Mouse (Mus musculus): Measurements from ENCODE around the gene Smdt1. TPM values are rescaled to one million over a fixed set of nuclear protein-coding genes. Genes with fewer than 3 reads are reported as not detected.

The Smdt1 gene
- total and polyA plus RNA-seq, 2 experiments = 137 to 165 TPM

DNA sequence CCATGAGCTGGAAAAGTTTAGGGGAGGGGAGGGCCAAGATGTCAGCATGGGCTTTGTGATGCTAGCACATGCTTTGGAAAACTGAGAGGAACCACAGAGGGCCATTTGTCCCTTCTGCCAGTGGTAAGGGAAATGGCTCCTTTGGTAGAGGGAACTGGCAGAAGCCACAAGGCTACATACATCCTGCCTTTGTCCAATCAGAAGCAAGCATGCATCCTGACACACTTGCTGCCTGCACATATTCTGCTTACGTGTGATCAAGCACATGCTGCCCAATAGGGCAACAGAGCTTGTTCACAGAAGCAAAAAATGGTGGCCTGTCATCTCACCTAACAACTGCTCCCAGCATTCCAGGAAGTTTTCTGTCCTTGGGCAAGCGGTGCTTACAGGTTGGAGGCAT lies 13.4 kb upstream of the Smdt1 start:
- Histone ChIP-seq H3K79me2 (ENCODE audit: control insufficient read depth, insufficient read depth, low read length) (no peaks in the 10 kb centered on the region), H3K36me3 (ENCODE audit: control insufficient read depth, insufficient read depth, low read length) (peaks cover 4% of the 10 kb centered on the region; the same call in 1 of the 2 replicates), H3K27ac (replicated peaks; ENCODE audit: insufficient read depth, low read depth, low read length) (no peak overlapping the region), H3K9ac (ENCODE audit: low read depth, low read length) (no peak overlapping the region), H3K4me3 (ENCODE audit: insufficient read depth, low read depth, low read length) (no peak overlapping the region), H3K4me1 (ENCODE audit: control insufficient read depth, insufficient read depth, low read length) (no peaks in the 10 kb centered on the region), H3K27me3 (ENCODE audit: control insufficient read depth, insufficient read depth, low read length) (no peaks in the 10 kb centered on the region)
- DNase-seq (ENCODE audit: extremely low read depth, low read depth, low spot score) = no peak
- no peak for TF ChIP-seq POLR2A (IDR thresholded peaks at IDR 0.05; ENCODE audit: extremely low read depth, insufficient read depth, low read length)
- TF ChIP-seq CTCF (IDR thresholded peaks at IDR 0.05; ENCODE audit: low read depth, low read length) = no peak
- WGBS = 85% methylated on average over 2 of the region's 2 CpGs

GRCm38 (mm10) chr15:82335194-82335593 lies 3.6 kb upstream of the Smdt1 start:
- Histone ChIP-seq H3K36me3 (ENCODE audit: control insufficient read depth, insufficient read depth, low read length) (peaks cover 6% of the 10 kb centered on the region; the same call in 1 of the 2 replicates), H3K9ac (ENCODE audit: low read depth, low read length) (no peak overlapping the region), H3K79me2 (ENCODE audit: control insufficient read depth, insufficient read depth, low read length) (no peaks in the 10 kb centered on the region), H3K27me3 (ENCODE audit: control insufficient read depth, insufficient read depth, low read length) (no peaks in the 10 kb centered on the region), H3K27ac (replicated peaks; ENCODE audit: insufficient read depth, low read depth, low read length) (no peak overlapping the region), H3K4me3 (ENCODE audit: insufficient read depth, low read depth, low read length) (no peak overlapping the region), H3K4me1 (ENCODE audit: control insufficient read depth, insufficient read depth, low read length) (peaks cover 4% of the 10 kb centered on the region; the same call in 1 of the 2 replicates)
- DNase-seq (ENCODE audit: extremely low read depth, low read depth, low spot score) = no peak
- TF ChIP-seq POLR2A (IDR thresholded peaks at IDR 0.05; ENCODE audit: extremely low read depth, insufficient read depth, low read length) (no peak), CTCF (IDR thresholded peaks at IDR 0.05; ENCODE audit: low read depth, low read length) (no peak)
- WGBS = 99% methylated on average over 4 of the region's 4 CpGs

DNA sequence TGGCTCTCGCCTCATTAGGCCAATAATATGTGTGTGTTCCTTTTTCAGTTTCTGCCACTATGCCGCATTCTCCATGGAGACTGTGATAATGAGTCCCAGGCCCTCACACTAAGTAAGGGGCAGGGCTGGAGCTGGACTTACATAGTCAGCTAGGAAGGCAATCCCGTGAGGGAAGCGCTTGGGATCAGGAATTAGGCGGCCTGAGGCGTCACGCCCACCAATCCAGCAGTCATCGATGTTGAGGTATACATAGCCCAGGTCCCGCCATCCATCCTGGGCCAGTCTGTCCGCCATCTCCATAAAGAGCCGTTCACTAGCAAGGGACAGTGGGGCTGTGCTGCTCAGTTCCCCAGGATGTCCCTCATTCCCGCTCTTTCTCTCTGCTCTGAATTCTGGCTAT lies 2.1 kb upstream of the Smdt1 start:
- H3K79me2 ChIP-seq (ENCODE audit: control insufficient read depth, insufficient read depth, low read length) = no peaks in the 10 kb centered on the region
- DNase-seq (ENCODE audit: extremely low read depth, low read depth, low spot score) = no peak
- H3K36me3 ChIP-seq (ENCODE audit: control insufficient read depth, insufficient read depth, low read length) = peaks cover 5% of the 10 kb centered on the region; the same call in 1 of the 2 replicates
- no peak overlapping the region for H3K9ac ChIP-seq (ENCODE audit: low read depth, low read length)
- peaks cover 4% of the 10 kb centered on the region; the same call in 1 of the 2 replicates for H3K4me1 ChIP-seq (ENCODE audit: control insufficient read depth, insufficient read depth, low read length)
- no peak for TF ChIP-seq POLR2A (IDR thresholded peaks at IDR 0.05; ENCODE audit: extremely low read depth, insufficient read depth, low read length)
- H3K27ac ChIP-seq (replicated peaks; ENCODE audit: insufficient read depth, low read depth, low read length) = no peak overlapping the region
- H3K4me3 ChIP-seq (ENCODE audit: insufficient read depth, low read depth, low read length) = no peak overlapping the region
- no peaks in the 10 kb centered on the region for H3K27me3 ChIP-seq (ENCODE audit: control insufficient read depth, insufficient read depth, low read length)
- 97% methylated on average over 12 of the region's 12 CpGs for WGBS

- Histone ChIP-seq H3K4me1 (ENCODE audit: control insufficient read depth, insufficient read depth, low read length) (peaks cover 4% of the 10 kb centered on the region; the same call in 1 of the 2 replicates), H3K36me3 (ENCODE audit: control insufficient read depth, insufficient read depth, low read length) (peaks cover 3% of the 10 kb centered on the region; the same call in 1 of the 2 replicates), H3K79me2 (ENCODE audit: control insufficient read depth, insufficient read depth, low read length) (no peaks in the 10 kb centered on the region), H3K27ac (replicated peaks; ENCODE audit: insufficient read depth, low read depth, low read length) (no peak overlapping the region), H3K4me3 (ENCODE audit: insufficient read depth, low read depth, low read length) (peak overlapping the region; percentile 63), H3K9ac (ENCODE audit: low read depth, low read length) (peak overlapping the region; percentile 74), H3K27me3 (ENCODE audit: control insufficient read depth, insufficient read depth, low read length) (no peaks in the 10 kb centered on the region)
- 36% methylated on average over 4 of the region's 4 CpGs for WGBS
- TF ChIP-seq POLR2A (IDR thresholded peaks at IDR 0.05; ENCODE audit: extremely low read depth, insufficient read depth, low read length) (no peak), CTCF (IDR thresholded peaks at IDR 0.05; ENCODE audit: low read depth, low read length) (no peak)
- no peak for DNase-seq (ENCODE audit: extremely low read depth, low read depth, low spot score)
These were observed 884 bp upstream of the Smdt1 start for GRCm38 (mm10) chr15:82337875-82338274.

GRCm38 (mm10) chr15:82339150-82339549 lies 391 bp downstream of the Smdt1 start:
- H3K36me3 ChIP-seq (ENCODE audit: control insufficient read depth, insufficient read depth, low read length) = peaks cover 3% of the 10 kb centered on the region; the same call in 1 of the 2 replicates
- DNase-seq (ENCODE audit: extremely low read depth, low read depth, low spot score) = no peak
- no peaks in the 10 kb centered on the region for H3K79me2 ChIP-seq (ENCODE audit: control insufficient read depth, insufficient read depth, low read length)
- H3K27me3 ChIP-seq (ENCODE audit: control insufficient read depth, insufficient read depth, low read length) = no peaks in the 10 kb centered on the region
- peak overlapping the region; percentile 35; the same call in 1 of the 2 replicates for H3K4me3 ChIP-seq (ENCODE audit: insufficient read depth, low read depth, low read length)
- peak overlapping the region; percentile 23; the same call in 1 of the 2 replicates for H3K9ac ChIP-seq (ENCODE audit: low read depth, low read length)
- peaks cover 4% of the 10 kb centered on the region; the same call in 1 of the 2 replicates for H3K4me1 ChIP-seq (ENCODE audit: control insufficient read depth, insufficient read depth, low read length)
- no peak overlapping the region for H3K27ac ChIP-seq (replicated peaks; ENCODE audit: insufficient read depth, low read depth, low read length)
- WGBS = 52% methylated on average over 10 of the region's 10 CpGs
- TF ChIP-seq CTCF (IDR thresholded peaks at IDR 0.05; ENCODE audit: low read depth, low read length) (no peak), POLR2A (IDR thresholded peaks at IDR 0.05; ENCODE audit: extremely low read depth, insufficient read depth, low read length) (no peak)

DNA sequence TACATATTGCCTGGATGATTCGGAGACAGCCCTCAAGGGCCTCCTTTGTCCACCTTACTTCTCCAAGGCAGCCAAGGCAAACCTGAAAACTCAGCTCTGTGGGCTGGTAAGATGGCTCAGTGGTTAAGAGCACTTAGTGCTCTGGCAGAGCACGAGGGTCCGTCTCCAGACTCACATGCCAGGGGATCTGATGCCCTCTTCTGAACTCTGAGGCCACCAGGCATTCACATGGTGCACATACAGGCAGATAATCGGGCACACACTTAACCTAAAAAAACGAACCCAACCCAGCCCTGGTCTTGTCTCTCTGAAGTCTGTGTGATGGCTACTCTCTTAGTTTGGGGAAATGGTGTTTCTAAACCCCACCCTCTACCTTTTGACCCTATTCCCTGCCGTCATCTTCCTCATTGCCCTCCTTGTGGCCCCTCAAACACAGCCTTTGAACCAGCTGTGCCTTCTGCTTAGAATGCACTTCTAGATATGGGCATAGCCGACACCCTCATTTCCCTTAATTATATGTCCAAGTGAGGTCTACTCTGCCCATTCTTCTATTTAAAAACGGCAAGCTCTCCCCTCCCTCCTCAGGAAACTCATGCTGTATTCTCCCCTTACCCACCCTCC lies 985 bp downstream of the Smdt1 start:
- Histone ChIP-seq H3K79me2 (ENCODE audit: control insufficient read depth, insufficient read depth, low read length) (no peaks in the 10 kb centered on the region), H3K36me3 (ENCODE audit: control insufficient read depth, insufficient read depth, low read length) (no peaks in the 10 kb centered on the region), H3K27me3 (ENCODE audit: control insufficient read depth, insufficient read depth, low read length) (no peaks in the 10 kb centered on the region), H3K27ac (replicated peaks; ENCODE audit: insufficient read depth, low read depth, low read length) (no peak overlapping the region), H3K4me1 (ENCODE audit: control insufficient read depth, insufficient read depth, low read length) (peaks cover 4% of the 10 kb centered on the region; the same call in 1 of the 2 replicates), H3K9ac (ENCODE audit: low read depth, low read length) (no peak overlapping the region), H3K4me3 (ENCODE audit: insufficient read depth, low read depth, low read length) (no peak overlapping the region)
- TF ChIP-seq POLR2A (IDR thresholded peaks at IDR 0.05; ENCODE audit: extremely low read depth, insufficient read depth, low read length) (no peak), CTCF (IDR thresholded peaks at IDR 0.05; ENCODE audit: low read depth, low read length) (no peak)
- DNase-seq (ENCODE audit: extremely low read depth, low read depth, low spot score) = no peak
- 77% methylated on average over 8 of the region's 8 CpGs for WGBS

Data from liver, adult 2 months (tissue).